Mouse (Mus musculus) telencephalon, adult 2 months (tissue): ENCODE measurements at regions not wholly inside any gene's neighbourhood (a gene's known extent, or its start where the extent isn't known, plus 50 kb on each side); places are given as distances from the start of the nearest gene placed in this dataset.

Source experiments
- DNase-seq: peaks from one replicate; pipeline ENCODE4 v3.0.0-alpha.2; 2011; ENCODE audit warnings: low read depth, low spot score

- no peak for DNase-seq
Observed at GRCm38 (mm10) chr2:82698417-82698988, 244.9 kb upstream of the Fsip2 start.

- no peak for DNase-seq
Observed at GRCm38 (mm10) chr2:82701851-82702250, 241.6 kb upstream of the Fsip2 start.

DNA sequence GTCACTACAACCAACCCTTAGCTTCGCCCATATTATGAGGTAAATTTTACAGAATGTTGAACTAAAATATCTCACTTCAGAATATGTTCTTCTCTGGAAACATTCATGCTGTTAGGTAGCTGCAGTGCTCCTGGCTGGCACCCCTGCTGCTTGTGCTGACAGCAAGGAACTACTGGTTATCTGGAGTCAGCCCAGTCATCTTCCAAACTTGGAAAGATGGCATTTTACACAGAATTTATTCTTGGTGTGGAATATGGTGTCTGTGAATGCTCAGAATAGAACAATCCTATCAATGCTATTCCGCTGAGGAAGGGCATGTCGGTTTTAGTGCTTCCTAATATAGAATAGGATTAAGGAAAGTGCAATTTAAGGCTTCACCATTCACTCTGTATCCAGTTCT is 227.7 kb upstream of the Fsip2 start:
- peak; percentile 45 for DNase-seq
